Mouse (Mus musculus) left cerebral cortex, postnatal 25 days (tissue): ENCODE measurements around the gene 2310034G01Rik. TPM values are rescaled to one million over a fixed set of nuclear protein-coding genes. Genes with fewer than 3 reads are reported as not detected.

ENCODE experiments used
- DNase-seq, 2 experiments: peaks; one replicate each; pipeline ENCODE4 v3.0.0; 2022; ENCODE audit warnings: low spot score in 2 of 2, mixed read lengths in 1 of 2
- intact Hi-C: fragments of 180-260 bp; cut with DNase I; formaldehyde crosslinking; loops from one replicate; pipeline ENCODE4 v1.15.1; 2025
- total RNA-seq, 2 experiments: library from RNA; stranded (reverse); gene quantifications; 2 replicates each; pipeline ENCODE4 v1.2.3; 2021

Gene 2310034G01Rik
- total RNA-seq, 2 experiments from 2014 or later, result 0.94 to 1.2 TPM

- intact Hi-C loops, result loop anchor here (5.0 kb wide), 1 partner anchor 49 kb away; no protein-coding TSS in a partner anchor
- DNase-seq, result peak; percentile 92 to 98
Observed at GRCm38 (mm10) chr19:46318586-46319378, 31.3 kb downstream of the 2310034G01Rik start.

DNA sequence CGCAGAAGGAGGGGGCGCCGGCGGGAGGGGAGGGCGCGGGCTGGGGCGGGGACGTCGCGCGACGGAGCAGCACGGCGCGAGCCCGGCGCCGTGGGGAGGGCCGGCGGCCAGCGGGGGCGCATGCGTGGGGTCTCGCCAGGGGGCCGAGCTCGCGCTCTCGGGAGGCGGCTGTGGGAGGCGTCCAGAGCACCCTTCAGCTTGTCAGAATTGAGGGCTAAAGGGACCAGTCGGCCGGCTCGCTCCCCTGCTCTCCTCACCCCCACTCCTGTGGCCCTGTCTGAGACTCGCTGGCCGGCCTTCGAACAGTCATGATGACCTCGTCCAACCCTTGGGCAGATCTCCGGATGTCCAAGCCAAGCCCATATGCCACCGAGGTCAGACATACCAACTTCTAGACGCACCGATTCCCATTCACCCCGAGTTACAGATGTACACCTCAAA is 32.1 kb downstream of the 2310034G01Rik start:
- intact Hi-C loops, result loop anchor here (5.0 kb wide), 1 partner anchor 49 kb away; no protein-coding TSS in a partner anchor
- DNase-seq, result peak; percentile 67 to 69

DNA sequence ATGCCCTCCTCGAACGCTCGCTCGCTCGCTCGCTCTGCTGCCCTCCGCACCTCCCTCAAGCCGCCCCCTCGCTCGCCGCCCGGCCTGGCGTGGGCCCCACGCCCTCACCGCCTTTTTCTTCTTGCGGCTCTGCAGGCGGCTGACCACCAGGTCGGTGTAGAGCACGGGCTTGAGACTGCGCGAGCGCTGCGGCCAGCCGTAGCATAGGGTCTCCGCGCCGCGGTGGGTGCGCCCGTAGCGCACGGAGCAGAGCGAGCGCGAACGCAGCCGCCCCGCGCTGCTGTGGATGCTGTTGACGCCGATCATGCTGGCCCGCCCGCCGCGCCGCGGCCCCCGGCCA is 32.6 kb downstream of the 2310034G01Rik start:
- no peak for DNase-seq
- intact Hi-C loops, result loop anchor here (5.0 kb wide), 1 partner anchor 50 kb away; no protein-coding TSS in a partner anchor

DNA sequence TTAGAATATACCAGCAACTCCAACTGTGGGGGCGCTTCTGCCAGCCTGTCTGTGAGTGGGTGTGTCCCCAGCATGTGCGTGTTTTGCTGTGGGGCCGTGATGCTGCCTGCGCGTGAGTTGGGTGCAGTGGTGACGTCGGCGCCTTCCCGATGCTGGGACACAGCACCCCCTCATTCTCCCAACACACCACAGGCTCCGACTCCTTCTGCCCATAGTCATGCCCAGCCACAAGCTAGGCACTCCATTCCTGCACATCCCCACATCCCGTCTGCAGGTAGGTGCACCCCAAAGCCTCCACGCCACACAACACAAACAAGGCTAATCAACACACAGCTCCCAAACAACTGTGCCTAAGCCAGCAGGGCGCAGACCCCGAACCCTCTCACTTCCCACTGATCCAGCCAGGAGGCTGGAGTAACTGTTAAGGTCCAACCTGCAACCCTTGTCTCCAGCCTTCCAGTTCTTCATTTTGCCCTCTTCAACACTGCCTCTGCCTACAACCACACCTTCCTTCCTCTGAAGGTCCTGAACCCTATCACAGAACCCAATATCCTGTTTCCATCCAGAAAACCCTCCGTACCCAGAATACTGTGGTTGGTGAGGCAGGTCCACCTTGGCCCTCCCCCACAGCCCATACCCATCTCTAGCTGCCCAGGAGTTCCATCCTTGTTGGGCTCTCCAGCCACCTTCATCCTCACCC is 33.1 kb downstream of the 2310034G01Rik start:
- peak; percentile 83 to 95 for DNase-seq
- intact Hi-C loops, result loop anchor here (5.0 kb wide), 1 partner anchor 50 kb away; no protein-coding TSS in a partner anchor

GRCm38 (mm10) chr19:46315752-46316610 is 34.1 kb downstream of the 2310034G01Rik start:
- intact Hi-C loops, result loop anchor here (5.0 kb wide), 1 partner anchor 51 kb away; no protein-coding TSS in a partner anchor
- peak in 1 of 2 experiments; percentile 57 for DNase-seq

- peak in 1 of 2 experiments; percentile 0 for DNase-seq
- intact Hi-C loops, result loop anchor here (5.0 kb wide), 1 partner anchor 52 kb away; no protein-coding TSS in a partner anchor
Observed at GRCm38 (mm10) chr19:46314872-46315742, 35.0 kb downstream of the 2310034G01Rik start.

DNA sequence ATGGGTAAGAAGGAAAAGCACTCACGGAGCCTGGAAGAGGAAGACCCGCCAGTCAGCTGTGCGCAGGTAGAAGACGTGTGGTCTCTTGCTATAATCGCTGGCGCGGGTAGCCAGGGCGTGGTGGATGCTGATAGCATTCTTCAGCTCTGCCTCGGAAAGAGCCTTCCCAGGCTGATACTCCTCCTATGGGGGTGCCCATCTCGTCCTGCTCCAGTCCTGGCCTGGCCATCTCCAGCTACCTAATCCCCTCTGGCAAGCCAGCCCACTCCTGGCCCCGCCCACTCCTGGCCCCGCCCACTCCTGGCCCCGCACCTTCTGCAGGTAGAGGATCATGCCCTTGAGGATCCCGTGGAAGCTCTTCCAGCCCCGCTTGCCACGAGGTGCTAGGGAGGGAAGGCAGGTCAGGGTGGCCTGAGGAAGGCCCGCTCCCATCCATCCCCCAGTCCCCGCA is 35.9 kb downstream of the 2310034G01Rik start:
- intact Hi-C loops, result no loop called here
- no peak for DNase-seq

DNA sequence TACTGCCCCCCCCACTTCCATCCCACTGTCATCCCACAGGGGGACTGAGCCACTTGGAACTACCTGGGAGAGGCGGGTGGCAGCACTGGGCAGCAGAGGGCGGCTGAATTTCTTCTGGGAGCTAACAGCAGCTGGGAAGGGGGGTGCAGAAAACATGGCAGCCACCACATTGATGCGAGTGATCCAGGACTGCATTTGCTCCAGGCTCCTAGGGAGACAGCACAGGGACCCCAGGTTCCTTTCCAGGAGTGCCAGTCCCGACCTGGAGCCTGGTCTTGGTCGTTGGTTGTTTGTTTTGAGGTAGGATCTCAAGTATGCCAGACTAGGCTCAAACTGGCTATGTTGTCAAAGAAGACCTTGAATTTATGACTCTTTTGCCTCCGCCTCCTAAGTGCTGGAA is 36.5 kb downstream of the 2310034G01Rik start:
- DNase-seq, result no peak
- intact Hi-C loops, result no loop called here

GRCm38 (mm10) chr19:46313116-46313515 is 37.0 kb downstream of the 2310034G01Rik start:
- intact Hi-C loops, result no loop called here
- no peak for DNase-seq

DNA sequence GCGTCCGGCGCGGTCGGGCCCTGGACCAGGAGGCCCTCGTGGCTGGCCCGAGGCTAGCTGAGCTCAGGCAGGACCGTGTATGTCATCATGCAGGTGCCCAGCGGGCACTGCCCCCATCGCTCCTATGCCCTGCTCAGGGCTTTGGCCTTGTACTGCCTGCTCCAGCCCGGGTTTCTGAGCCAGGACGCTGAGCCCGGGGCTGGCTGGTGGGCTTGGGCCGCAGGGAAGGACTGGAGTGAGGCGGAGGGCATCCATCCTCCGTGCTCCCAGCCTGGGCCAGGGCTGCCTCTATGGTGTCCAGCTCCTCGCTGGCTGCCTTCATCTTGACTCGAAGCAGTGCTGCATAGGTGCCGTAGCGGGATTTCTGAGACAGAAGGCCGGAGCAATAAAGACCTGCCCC is 37.5 kb downstream of the 2310034G01Rik start:
- intact Hi-C loops, result no loop called here
- DNase-seq, result no peak

DNA sequence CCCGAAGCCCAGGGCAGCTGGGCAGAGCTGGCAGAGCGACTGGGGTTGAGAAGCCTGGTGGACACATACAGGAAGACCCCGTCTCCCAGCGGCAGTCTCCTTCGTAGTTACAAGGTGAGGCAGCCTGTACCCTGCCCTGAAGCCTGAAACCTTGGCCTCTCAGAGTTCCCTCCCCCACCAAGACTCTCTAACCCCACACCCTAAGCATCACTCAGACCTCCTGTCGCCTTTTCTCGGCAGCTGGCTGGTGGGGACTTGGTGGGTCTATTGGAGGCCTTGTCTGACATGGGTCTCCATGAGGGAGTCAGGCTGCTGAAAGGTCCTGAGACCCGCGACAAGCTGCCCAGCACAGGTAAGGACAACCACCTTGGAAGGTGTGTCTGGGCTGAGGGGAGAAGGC is 38.8 kb downstream of the 2310034G01Rik start:
- DNase-seq, result no peak
- intact Hi-C loops, result no loop called here

- intact Hi-C loops, result no loop called here
- no peak for DNase-seq
Observed at GRCm38 (mm10) chr19:46310312-46310865, 39.7 kb downstream of the 2310034G01Rik start.

DNA sequence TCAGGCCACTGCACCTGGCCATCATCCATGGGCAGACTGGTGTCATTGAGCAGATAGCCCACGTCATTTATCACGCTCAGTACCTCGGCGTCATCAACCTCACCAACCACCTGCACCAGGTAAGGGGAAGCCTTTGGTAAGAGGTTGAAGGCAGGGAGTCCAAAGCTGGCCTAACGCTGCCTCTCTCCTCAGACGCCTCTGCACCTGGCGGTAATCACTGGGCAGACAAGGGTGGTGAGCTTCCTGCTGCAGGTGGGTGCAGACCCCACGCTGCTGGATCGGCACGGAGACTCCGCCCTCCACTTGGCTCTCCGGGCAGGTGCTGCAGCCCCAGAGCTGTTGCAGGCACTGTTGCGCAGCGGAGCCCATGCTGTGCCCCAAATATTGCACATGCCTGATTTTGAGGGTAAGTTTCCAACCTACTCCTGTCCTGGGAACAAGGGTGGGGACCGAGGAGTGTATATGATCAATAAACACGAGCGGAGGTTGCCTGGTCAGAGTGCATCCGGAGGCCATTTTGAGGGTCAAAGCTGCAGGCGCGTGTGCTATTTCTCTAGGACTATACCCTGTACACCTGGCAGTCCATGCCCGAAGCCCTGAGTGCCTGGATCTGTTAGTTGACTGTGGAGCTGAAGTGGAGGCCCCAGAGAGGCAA is 40.3 kb downstream of the 2310034G01Rik start:
- intact Hi-C loops, result loop anchor here (2.0 kb wide), 1 partner anchor 175 kb away; no protein-coding TSS in a partner anchor
- DNase-seq, result no peak

- DNase-seq, result peak; percentile 87 to 89
- intact Hi-C loops, result loop anchor here (2.0 kb wide), 1 partner anchor 174 kb away; no protein-coding TSS in a partner anchor
Observed at GRCm38 (mm10) chr19:46308706-46309435, 41.2 kb downstream of the 2310034G01Rik start.

- intact Hi-C loops, result loop anchor here (2.0 kb wide), 1 partner anchor 174 kb away; no protein-coding TSS in a partner anchor
- no peak for DNase-seq
Observed at GRCm38 (mm10) chr19:46308303-46308702, 41.8 kb downstream of the 2310034G01Rik start.

GRCm38 (mm10) chr19:46307781-46308180 is 42.3 kb downstream of the 2310034G01Rik start:
- intact Hi-C loops, result loop anchor here (2.0 kb wide), 1 partner anchor 173 kb away; no protein-coding TSS in a partner anchor
- DNase-seq, result no peak

DNA sequence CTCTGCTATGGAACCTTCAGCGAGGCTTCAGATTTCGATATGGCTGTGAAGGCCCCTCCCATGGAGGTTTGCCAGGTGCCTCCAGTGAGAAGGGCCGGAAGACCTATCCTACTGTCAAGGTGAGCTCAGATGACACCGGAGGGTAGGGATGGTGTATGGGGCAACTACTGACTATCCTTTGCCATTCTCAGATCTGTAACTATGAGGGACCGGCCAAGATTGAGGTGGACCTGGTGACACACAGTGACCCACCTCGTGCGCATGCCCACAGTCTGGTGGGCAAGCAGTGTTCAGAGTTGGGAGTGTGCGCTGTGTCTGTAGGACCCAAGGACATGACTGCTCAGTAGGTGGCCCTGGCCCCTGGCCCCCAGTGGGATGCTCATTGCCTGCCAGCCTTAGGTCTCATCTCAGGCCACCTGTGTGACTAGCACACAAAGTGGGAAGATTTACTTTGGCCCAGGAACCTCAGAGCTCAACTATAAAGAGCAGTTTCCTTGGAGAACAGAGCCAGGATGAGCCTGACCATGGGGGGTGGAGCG is 43.3 kb downstream of the 2310034G01Rik start:
- intact Hi-C loops, result no loop called here

More for the DNA sequence above, 43.3 kb downstream of the 2310034G01Rik start:
- no peak for DNase-seq
